Mouse (Mus musculus): ENCODE results near the gene Wnt5b. TPM values are rescaled to one million over a fixed set of nuclear protein-coding genes. Genes with fewer than 3 reads are reported as not detected.

Gene Wnt5b
- total and polyA plus RNA-seq, 3 experiments = 0.04 TPM; not detected in 2

DNA sequence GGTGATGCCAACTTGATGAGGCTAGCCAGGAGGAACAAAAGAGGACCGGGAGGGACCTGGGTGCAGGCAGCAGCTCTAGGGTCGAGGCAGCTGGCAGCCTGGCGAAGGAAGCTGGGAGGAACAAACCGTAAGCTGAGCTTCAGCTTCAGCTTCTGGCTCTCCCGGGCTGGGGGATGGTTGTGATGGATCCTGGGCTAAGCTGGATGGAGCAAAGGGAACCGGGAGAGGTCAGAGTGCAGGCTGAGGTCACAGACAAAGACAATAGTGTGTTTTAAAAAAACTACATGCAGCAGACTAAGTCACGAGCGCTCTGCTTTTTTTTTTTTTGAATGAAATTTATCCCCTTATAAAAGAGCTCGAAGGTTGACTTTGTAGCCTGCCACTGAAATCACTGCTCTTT lies 23.4 kb downstream of the Wnt5b start (continued):
- TF ChIP-seq POLR2A (IDR thresholded peaks at IDR 0.05; ENCODE audit: control insufficient read depth in 1 of 2, insufficient read depth in 1 of 2, low read depth in 1 of 2, low read length in 2 of 2, poor library complexity in 1 of 2) (no peak), MYC (IDR thresholded peaks at IDR 0.05; ENCODE audit: low read depth, low read length) (no peak)

GRCm38 (mm10) chr6:119514085-119514484 lies 30.1 kb downstream of the Wnt5b start:
- no peak for DNase-seq (ENCODE audit: low read depth, low spot score)
- H3K27me3 ChIP-seq (ENCODE audit: control insufficient read depth in 1 of 2, insufficient read depth in 2 of 2, low read length in 2 of 2) = no peaks in the 10 kb centered on the region; a peak in 2 of 4 replicates

GRCm38 (mm10) chr6:119513452-119513851 lies 30.7 kb downstream of the Wnt5b start:
- Histone ChIP-seq H3K27ac (ENCODE audit: control insufficient read depth, low read depth, low read length) (no peak overlapping the region), H3K27me3 (ENCODE audit: control insufficient read depth in 1 of 2, insufficient read depth in 2 of 2, low read length in 2 of 2) (no peaks in the 10 kb centered on the region; a peak in 2 of 4 replicates), H3K9me3 (replicated peaks; ENCODE audit: insufficient read depth, low read length) (no peaks in the 10 kb centered on the region), H3K4me3 (ENCODE audit: control insufficient read depth in 1 of 2, insufficient read depth in 1 of 2, low read depth in 2 of 2, low read length in 2 of 2) (no peak overlapping the region), H3K79me2 (ENCODE audit: control insufficient read depth, insufficient read depth, low read length, poor library complexity) (no peaks in the 10 kb centered on the region), H3K9ac (ENCODE audit: control insufficient read depth, low read depth, low read length, poor library complexity, severe bottlenecking) (no peak overlapping the region), H3K4me1 (ENCODE audit: control insufficient read depth in 1 of 2, insufficient read depth in 2 of 2, low read length in 2 of 2) (no peaks in the 10 kb centered on the region), H3K36me3 (ENCODE audit: control insufficient read depth in 1 of 2, insufficient read depth in 2 of 2, low read length in 2 of 2) (no peaks in the 10 kb centered on the region)
- DNase-seq (ENCODE audit: low read depth, low spot score) = no peak
- no peak for TF ChIP-seq MYC (IDR thresholded peaks at IDR 0.05; ENCODE audit: low read depth, low read length)
- TF ChIP-seq NRF1 (IDR thresholded peaks at IDR 0.05; ENCODE audit: insufficient read depth, low read depth, low read length, poor library complexity, severe bottlenecking) = no peak
- no peak for TF ChIP-seq ETS1 (IDR thresholded peaks at IDR 0.05; ENCODE audit: low read depth, low read length)
- TF ChIP-seq POLR2AphosphoS2 (IDR thresholded peaks at IDR 0.05; ENCODE audit: low read length) = no peak

More at GRCm38 (mm10) chr6:119514085-119514484, 30.1 kb downstream of the Wnt5b start:
- H3K4me1 ChIP-seq (ENCODE audit: control insufficient read depth in 1 of 2, insufficient read depth in 2 of 2, low read length in 2 of 2) = no peaks in the 10 kb centered on the region
- no peak for TF ChIP-seq SIN3A (IDR thresholded peaks at IDR 0.05; ENCODE audit: low read length)
- TF ChIP-seq TAL1 (IDR thresholded peaks at IDR 0.05; ENCODE audit: low read length) = no peak
- TF ChIP-seq RAD21 (IDR thresholded peaks at IDR 0.05; ENCODE audit: low read depth, low read length) = no peak
- no peak for TF ChIP-seq TBP (IDR thresholded peaks at IDR 0.05; ENCODE audit: low read depth, low read length)
- TF ChIP-seq GABPA (IDR thresholded peaks at IDR 0.05; ENCODE audit: low read depth, low read length) = no peak
- TF ChIP-seq ELF1 (IDR thresholded peaks at IDR 0.05; ENCODE audit: low read depth, low read length) = no peak
- TF ChIP-seq E2F4 (IDR thresholded peaks at IDR 0.05; ENCODE audit: borderline replicate concordance, low read depth, low read length) = no peak
- no peak for TF ChIP-seq MXI1 (IDR thresholded peaks at IDR 0.05; ENCODE audit: low read depth, low read length)
- TF ChIP-seq BHLHE40 (IDR thresholded peaks at IDR 0.05; ENCODE audit: borderline replicate concordance, low read depth, low read length) = no peak
- no peaks in the 10 kb centered on the region for H3K79me2 ChIP-seq (ENCODE audit: control insufficient read depth, insufficient read depth, low read length, poor library complexity)
- no peak overlapping the region for H3K4me3 ChIP-seq (ENCODE audit: control insufficient read depth in 1 of 2, insufficient read depth in 1 of 2, low read depth in 2 of 2, low read length in 2 of 2)
- no peaks in the 10 kb centered on the region for H3K9me3 ChIP-seq (replicated peaks; ENCODE audit: insufficient read depth, low read length)
- H3K36me3 ChIP-seq (ENCODE audit: control insufficient read depth in 1 of 2, insufficient read depth in 2 of 2, low read length in 2 of 2) = no peaks in the 10 kb centered on the region
- H3K27ac ChIP-seq (ENCODE audit: control insufficient read depth, low read depth, low read length) = no peak overlapping the region
- no peak overlapping the region for H3K9ac ChIP-seq (ENCODE audit: control insufficient read depth, low read depth, low read length, poor library complexity, severe bottlenecking)
